Mouse (Mus musculus) lung, postnatal 36 days (tissue): ENCODE measurements at regions not wholly inside any gene's neighbourhood (a gene's known extent, or its start where the extent isn't known, plus 50 kb on each side); places are given as distances from the start of the nearest gene placed in this dataset.

Source experiments
- DNase-seq: peaks from one replicate; pipeline ENCODE4 v3.0.0; 2022; ENCODE audit warnings: mixed read lengths

DNA sequence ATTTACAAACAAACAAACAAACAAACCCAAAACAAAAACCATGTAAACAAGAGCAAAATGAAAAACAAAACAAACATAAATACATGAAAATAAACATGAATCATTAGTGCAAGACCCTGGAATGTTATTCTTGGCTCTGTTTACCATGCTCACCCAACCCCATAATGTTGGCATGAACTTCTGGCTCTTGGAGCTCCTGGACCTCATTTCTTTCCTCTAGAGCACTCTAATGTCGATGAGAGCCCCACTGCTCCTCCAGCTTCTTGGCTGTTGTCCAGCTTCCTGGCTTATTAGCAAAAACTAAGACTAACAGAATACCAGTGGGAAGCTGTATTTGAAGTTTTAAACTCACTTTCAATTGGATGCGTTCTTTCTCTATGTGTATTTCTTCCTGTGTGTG, 81.3 kb upstream of the Gm21830 start:
- peak; percentile 37 for DNase-seq

DNA sequence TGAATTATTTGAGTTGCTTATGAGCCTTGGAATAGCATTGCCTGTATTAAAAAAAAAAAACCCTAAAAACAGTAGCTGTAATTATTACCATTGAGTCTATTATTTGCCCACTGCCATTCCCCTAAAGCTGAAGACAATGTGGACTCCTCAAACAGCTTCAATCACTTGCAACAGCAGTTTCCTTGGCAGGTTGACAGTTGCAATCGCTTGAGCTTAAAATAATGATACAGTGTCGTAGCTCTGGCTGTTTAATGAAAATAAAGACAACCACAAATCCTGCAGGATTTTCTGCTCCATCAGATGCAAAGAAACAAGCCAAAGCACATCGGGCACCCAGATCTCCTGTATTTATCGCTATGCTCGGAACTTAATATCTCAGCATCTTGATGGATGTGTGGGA, 68.8 kb upstream of the Gm21830 start:
- DNase-seq, result no peak
